Mouse (Mus musculus) liver, embryonic 14.5 days (tissue): ENCODE data around the gene Cdca4. TPM values are rescaled to one million over a fixed set of nuclear protein-coding genes. Genes with fewer than 3 reads are reported as not detected.

ENCODE experiments used
- ATAC-seq: fragments of 200-750 bp; cut with Nextera tagmentation; 2 replicates; pipeline ENCODE4 v1.8.0; 2017; ENCODE audit warnings: moderate number of reproducible peaks, mild to moderate bottlenecking, moderate library complexity; ENCODE audit not compliant: insufficient read depth
- DNase-seq, 3 experiments: peaks; one replicate each; pipeline ENCODE4 v3.0.0-alpha.2; 2012 to 2013; ENCODE audit warnings: low read depth in 3 of 3, low spot score in 3 of 3
- H3K27ac ChIP-seq: fragments of 300-500 bp; sonication (generic); 2 replicates; pipeline ENCODE4 v1.5.1; 2014; ENCODE audit warnings: moderate library complexity, mild to moderate bottlenecking, control low read depth, inconsistent platforms
- H3K27me3 ChIP-seq: fragments of 300-500 bp; sonication (generic); 2 replicates; pipeline ENCODE4 v1.6.1; 2014; ENCODE audit warnings: mild to moderate bottlenecking, low read length, moderate library complexity; ENCODE audit not compliant: control insufficient read depth, insufficient read depth
- H3K36me3 ChIP-seq: fragments of 300-500 bp; sonication (generic); replicated peaks from 2 replicates; pipeline ENCODE4 v1.6.1; 2014; ENCODE audit warnings: low read depth; ENCODE audit not compliant: control insufficient read depth, insufficient read depth
- H3K4me1 ChIP-seq, 2 experiments: fragments of 200-500 bp in 1 of 2; fragments of 300-500 bp in 1 of 2; sonication (generic) in 1 of 2; replicated peaks; 2 replicates each; pipeline ENCODE4 v1.6.1; 2012 to 2014; ENCODE audit warnings: antibody characterized with exemption in 1 of 2, inconsistent platforms in 1 of 2, low read length in 1 of 2; ENCODE audit not compliant: control insufficient read depth in 2 of 2, insufficient read depth in 2 of 2
- H3K4me2 ChIP-seq: fragments of 300-500 bp; sonication (generic); 2 replicates; pipeline ENCODE4 v1.6.1; 2014; ENCODE audit warnings: low read depth, mild to moderate bottlenecking, control low read depth, moderate library complexity
- H3K4me3 ChIP-seq, 2 experiments: fragments of 200-500 bp in 1 of 2; fragments of 300-500 bp in 1 of 2; sonication (generic) in 1 of 2; 2 replicates each; pipeline ENCODE4 v1.5.1; 2012 to 2014; ENCODE audit warnings: low read depth in 2 of 2, low read length in 2 of 2, mild to moderate bottlenecking in 2 of 2, control low read depth in 1 of 2, inconsistent platforms in 1 of 2, moderate library complexity in 1 of 2; ENCODE audit not compliant: insufficient read depth in 1 of 2
- H3K9ac ChIP-seq: fragments of 300-500 bp; sonication (generic); replicated peaks from 2 replicates; pipeline ENCODE4 v1.6.1; 2014; ENCODE audit warnings: mild to moderate bottlenecking, control low read depth, moderate library complexity
- H3K9me3 ChIP-seq: fragments of 300-500 bp; sonication (generic); 2 replicates; pipeline ENCODE4 v1.6.1; 2016; ENCODE audit warnings: low read length, mixed read lengths; ENCODE audit not compliant: control insufficient read depth
- CTCF ChIP-seq: IDR thresholded peaks from 2 replicates; pipeline ENCODE4 v1.5.1; 2016; ENCODE audit warnings: antibody characterized with exemption, low read depth, control low read depth
- EP300 ChIP-seq: IDR thresholded peaks from 2 replicates; pipeline ENCODE4 v1.6.1; 2016; ENCODE audit warnings: antibody characterized with exemption, low read depth
- WGBS: fragments of 180-500 bp; shearing (Covaris S2); extraction: QIAGEN DNeasy Blood & Tissue Kit; methylation state at CpG from one replicate; pipeline ENCODE4 v1.1.7; 2014; ENCODE audit not compliant: insufficient replicate concordance; 5-methylcytosine and 5-hydroxymethylcytosine counted together
- polyA plus RNA-seq, 2 experiments: library from polyadenylated mRNA; depleted of rRNA in 1 of 2; stranded (reverse) in 1 of 2; unstranded in 1 of 2; fragments of >200 nt; fragmentation: Nextera tagmentation in 1 of 2; extraction: Ambion mirVana in 1 of 2; gene quantifications; 2 replicates each; pipeline versions ENCODE4 v1.2.1 to v1.2.3; 2012 to 2014

The Cdca4 gene
- polyA plus RNA-seq, 2 experiments = 39.9 to 61.3 TPM

GRCm38 (mm10) chr12:112774026-112774425, 55.2 kb downstream of the Cdca4 start:
- Histone ChIP-seq H3K36me3 (no peaks in the 10 kb centered on the region), H3K27me3 (no peaks in the 10 kb centered on the region), H3K27ac (no peak overlapping the region), H3K4me2 (no peak overlapping the region), H3K4me1 (no peaks in the 10 kb centered on the region), H3K4me3 (no peak overlapping the region), H3K9me3 (no peaks in the 10 kb centered on the region), H3K9ac (no peak overlapping the region)
- TF ChIP-seq EP300 (no peak), CTCF (no peak)
- no peak for DNase-seq
- ATAC-seq = no peak
- WGBS = 53% methylated on average over 6 of the region's 6 CpGs

DNA sequence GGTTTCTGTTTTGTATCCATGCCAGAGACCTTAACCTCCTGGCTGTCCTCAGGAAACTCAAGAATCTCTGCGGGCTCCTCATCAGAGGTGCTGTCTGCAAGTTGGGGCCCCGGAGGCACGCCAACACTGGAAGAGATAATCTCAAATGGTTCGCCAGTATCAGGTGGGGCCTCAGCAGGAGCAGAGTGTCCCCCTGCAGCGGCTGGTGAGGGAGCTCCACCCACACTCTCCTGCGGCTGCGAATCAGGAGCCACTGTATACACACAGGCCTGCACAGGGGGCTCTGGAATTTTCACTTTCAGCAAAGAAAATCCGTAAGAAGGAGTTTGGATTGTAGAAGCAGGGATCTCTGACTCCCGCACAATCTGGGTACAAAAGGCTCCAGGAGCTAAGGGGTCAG, 55.9 kb downstream of the Cdca4 start:
- WGBS = 34% methylated on average over 9 of the region's 9 CpGs
- TF ChIP-seq EP300 (no peak), CTCF (no peak)
- Histone ChIP-seq H3K36me3 (no peaks in the 10 kb centered on the region), H3K27ac (no peak overlapping the region), H3K4me1 (no peaks in the 10 kb centered on the region), H3K9ac (no peak overlapping the region), H3K27me3 (no peaks in the 10 kb centered on the region), H3K4me2 (no peak overlapping the region), H3K4me3 (no peak overlapping the region), H3K9me3 (no peaks in the 10 kb centered on the region)
- ATAC-seq = no peak
- no peak for DNase-seq

- Histone ChIP-seq H3K9ac (no peak overlapping the region), H3K4me3 (no peak overlapping the region), H3K9me3 (no peaks in the 10 kb centered on the region), H3K4me2 (no peak overlapping the region), H3K36me3 (no peaks in the 10 kb centered on the region), H3K27ac (no peak overlapping the region), H3K4me1 (no peaks in the 10 kb centered on the region), H3K27me3 (no peaks in the 10 kb centered on the region)
- ATAC-seq = no peak
- 77% methylated on average over 14 of the region's 14 CpGs for WGBS
- TF ChIP-seq CTCF = no peak
- TF ChIP-seq EP300 = no peak
- no peak for DNase-seq
Observed at GRCm38 (mm10) chr12:112772306-112772705, 56.9 kb downstream of the Cdca4 start.

- no peaks in the 10 kb centered on the region for H3K36me3 ChIP-seq
- H3K27ac ChIP-seq = no peak overlapping the region
- no peaks in the 10 kb centered on the region for H3K27me3 ChIP-seq
- no peak overlapping the region for H3K9ac ChIP-seq
- TF ChIP-seq EP300 = no peak
- TF ChIP-seq CTCF = no peak
- no peak overlapping the region for H3K4me2 ChIP-seq
- DNase-seq (no peak), ATAC-seq (no peak)
- no peak overlapping the region for H3K4me3 ChIP-seq
- no peaks in the 10 kb centered on the region for H3K4me1 ChIP-seq
- no peaks in the 10 kb centered on the region for H3K9me3 ChIP-seq
- 52% methylated on average over 4 of the region's 4 CpGs for WGBS
Observed at GRCm38 (mm10) chr12:112770396-112770795, 58.8 kb downstream of the Cdca4 start.

Other genes starting within 250 kb of the Cdca4 start
- 4.8 and 6.2 TPM in 2 replicates for gene Inf2, start 240.6 kb downstream of the Cdca4 start, polyA plus RNA-seq (2012; rRNA removed)
- 2.0 and 2.1 TPM in 2 replicates for gene Inf2, start 240.6 kb downstream of the Cdca4 start, polyA plus RNA-seq (2014; fragmentation: Nextera tagmentation; extraction: Ambion mirVana)
- 3.7 and 5.4 TPM in 2 replicates for gene Adssl1, start 209.4 kb downstream of the Cdca4 start, polyA plus RNA-seq (2012; rRNA removed)
- 7.6 and 8.5 TPM in 2 replicates for gene Adssl1, start 209.4 kb downstream of the Cdca4 start, polyA plus RNA-seq (2014; fragmentation: Nextera tagmentation; extraction: Ambion mirVana)
- gene Siva1, start 184.7 kb downstream of the Cdca4 start, polyA plus RNA-seq (2012; rRNA removed) = 64.0 and 70.6 TPM in 2 replicates
- gene Siva1, start 184.7 kb downstream of the Cdca4 start, polyA plus RNA-seq (2014; fragmentation: Nextera tagmentation; extraction: Ambion mirVana) = 157 and 165 TPM in 2 replicates
- gene Akt1, start 154.5 kb downstream of the Cdca4 start, polyA plus RNA-seq (2012; rRNA removed) = 33.6 and 41.2 TPM in 2 replicates
- gene Akt1, start 154.5 kb downstream of the Cdca4 start, polyA plus RNA-seq (2014; fragmentation: Nextera tagmentation; extraction: Ambion mirVana) = 9.9 and 17.2 TPM in 2 replicates
- 0.69 and 0.74 TPM in 2 replicates for gene Zbtb42, start 150.6 kb downstream of the Cdca4 start, polyA plus RNA-seq (2012; rRNA removed)
- gene Zbtb42, start 150.6 kb downstream of the Cdca4 start, polyA plus RNA-seq (2014; fragmentation: Nextera tagmentation; extraction: Ambion mirVana) = 0.64 and 1.1 TPM in 2 replicates
- gene Cep170b, start 109.0 kb downstream of the Cdca4 start, polyA plus RNA-seq (2012; rRNA removed) = 3.4 and 4.2 TPM in 2 replicates
- 1.9 and 2.6 TPM in 2 replicates for gene Cep170b, start 109.0 kb downstream of the Cdca4 start, polyA plus RNA-seq (2014; fragmentation: Nextera tagmentation; extraction: Ambion mirVana)
- 13.3 and 14.3 TPM in 2 replicates for gene Pld4, start 68.8 kb downstream of the Cdca4 start, polyA plus RNA-seq (2012; rRNA removed)
- 12.5 and 14.7 TPM in 2 replicates for gene Pld4, start 68.8 kb downstream of the Cdca4 start, polyA plus RNA-seq (2014; fragmentation: Nextera tagmentation; extraction: Ambion mirVana)
- gene Ahnak2, start 26.8 kb downstream of the Cdca4 start, polyA plus RNA-seq (2012; rRNA removed) = 0.06 and 0.10 TPM in 2 replicates
- gene Ahnak2, start 26.8 kb downstream of the Cdca4 start, polyA plus RNA-seq (2014; fragmentation: Nextera tagmentation; extraction: Ambion mirVana) = 0.13 and 0.14 TPM in 2 replicates
- gene Clba1, start 20.5 kb downstream of the Cdca4 start, polyA plus RNA-seq (2012; rRNA removed) = 0.15 and 0.21 TPM in 2 replicates
- gene Clba1, start 20.5 kb downstream of the Cdca4 start, polyA plus RNA-seq (2014; fragmentation: Nextera tagmentation; extraction: Ambion mirVana) = 0.25 and 0.40 TPM in 2 replicates
- 0.30 and 0.51 TPM in 2 replicates for gene Gpr132, start 38.8 kb upstream of the Cdca4 start, polyA plus RNA-seq (2012; rRNA removed)
- 0.16 and 0.27 TPM in 2 replicates for gene Gpr132, start 38.8 kb upstream of the Cdca4 start, polyA plus RNA-seq (2014; fragmentation: Nextera tagmentation; extraction: Ambion mirVana)
- gene Jag2, start 100.4 kb upstream of the Cdca4 start, polyA plus RNA-seq (2012; rRNA removed) = 0.41 and 0.51 TPM in 2 replicates
- gene Jag2, start 100.4 kb upstream of the Cdca4 start, polyA plus RNA-seq (2014; fragmentation: Nextera tagmentation; extraction: Ambion mirVana) = 0.09 and 0.11 TPM in 2 replicates
- gene Nudt14, start 112.7 kb upstream of the Cdca4 start, polyA plus RNA-seq (2012; rRNA removed) = 6.3 and 7.5 TPM in 2 replicates
- 16.9 and 18.4 TPM in 2 replicates for gene Nudt14, start 112.7 kb upstream of the Cdca4 start, polyA plus RNA-seq (2014; fragmentation: Nextera tagmentation; extraction: Ambion mirVana)
- 4.1 and 5.5 TPM in 2 replicates for gene Btbd6, start 147.1 kb upstream of the Cdca4 start, polyA plus RNA-seq (2012; rRNA removed)
- gene Btbd6, start 147.1 kb upstream of the Cdca4 start, polyA plus RNA-seq (2014; fragmentation: Nextera tagmentation; extraction: Ambion mirVana) = 3.3 and 4.6 TPM in 2 replicates
- gene Brf1, start 171.3 kb upstream of the Cdca4 start, polyA plus RNA-seq (2012; rRNA removed) = 21.5 and 32.0 TPM in 2 replicates
- 19.5 and 22.5 TPM in 2 replicates for gene Brf1, start 171.3 kb upstream of the Cdca4 start, polyA plus RNA-seq (2014; fragmentation: Nextera tagmentation; extraction: Ambion mirVana)
- 9.1 and 11.7 TPM in 2 replicates for gene Pacs2, start 185.1 kb upstream of the Cdca4 start, polyA plus RNA-seq (2012; rRNA removed)
- 3.7 and 5.4 TPM in 2 replicates for gene Pacs2, start 185.1 kb upstream of the Cdca4 start, polyA plus RNA-seq (2014; fragmentation: Nextera tagmentation; extraction: Ambion mirVana)
- 0.02 TPM in 1 of 2 replicates, not detected in the other for gene Tex22, start 245.1 kb upstream of the Cdca4 start, polyA plus RNA-seq (2012; rRNA removed)
- not detected in 2 replicates for gene Tex22, start 245.1 kb upstream of the Cdca4 start, polyA plus RNA-seq (2014; fragmentation: Nextera tagmentation; extraction: Ambion mirVana)